Mouse (Mus musculus): ENCODE data around the gene Carnmt1.

GRCm38 (mm10) chr19:18669551-18669950 is 1.0 kb upstream of the Carnmt1 start:
- TF ChIP-seq POLR2A (IDR thresholded peaks at IDR 0.05; ENCODE audit: insufficient read depth, low read depth, low read length), result no peak
- TF ChIP-seq CTCF (IDR thresholded peaks at IDR 0.05; ENCODE audit: insufficient read depth, low read depth, low read length), result no peak
